Mouse (Mus musculus) neutrophil, adult 83 days (primary cell): Measurements from ENCODE around the gene Olfr1053. TPM values are rescaled to one million over a fixed set of nuclear protein-coding genes. Genes with fewer than 3 reads are reported as not detected.

Experiments used
- total RNA-seq, 2 experiments: library from RNA; stranded (reverse); gene quantifications; one replicate each; pipeline ENCODE4 v1.2.4; 2023

Olfr1053 gene
- total RNA-seq: not detected

GRCm38 (mm10) chr2:86315184-86315583 is at the start of gene Olfr1053:
TSS of gene Olfr1053 (minus strand) at chr2:86315284.

GRCm38 (mm10) chr2:86362369-86362768 is 47.3 kb upstream of the Olfr1053 start, which contains the start of gene Olfr1056:
TSS of gene Olfr1056 (minus strand) at chr2:86362469.

GRCm38 (mm10) chr2:86350184-86350583 is 35.1 kb upstream of the Olfr1053 start, which contains the start of gene Olfr1055:
TSS of gene Olfr1055 (minus strand) at chr2:86350284.

GRCm38 (mm10) chr2:86335333-86335732 is 20.2 kb upstream of the Olfr1053 start, which contains the start of gene Olfr1054:
TSS of gene Olfr1054 (minus strand) at chr2:86335433.

GRCm38 (mm10) chr2:86292155-86292554 is 22.9 kb downstream of the Olfr1053 start, which contains the start of gene Olfr1052:
TSS of gene Olfr1052 (plus strand) at chr2:86292455.

GRCm38 (mm10) chr2:86278988-86279387 is 36.1 kb downstream of the Olfr1053 start, which contains the start of gene Olfr1051:
TSS of gene Olfr1051 (minus strand) at chr2:86279088.

Other genes with a start within 250 kb of the Olfr1053 start
- not detected for gene Olfr1036, start 241.3 kb downstream of the Olfr1053 start, total RNA-seq
- gene Olfr1037, start 227.9 kb downstream of the Olfr1053 start, total RNA-seq: not detected
- not detected for gene Olfr1039, start 179.4 kb downstream of the Olfr1053 start, total RNA-seq
- gene Olfr1040, start 168.6 kb downstream of the Olfr1053 start, total RNA-seq: not detected
- not detected for gene Olfr1042, start 153.4 kb downstream of the Olfr1053 start, total RNA-seq
- not detected for gene Olfr1043, start 147.8 kb downstream of the Olfr1053 start, total RNA-seq
- gene Olfr1044, start 137.5 kb downstream of the Olfr1053 start, total RNA-seq: not detected
- gene Olfr52, start 129.6 kb downstream of the Olfr1053 start, total RNA-seq: not detected
- not detected for gene Olfr1045, start 112.3 kb downstream of the Olfr1053 start, total RNA-seq
- gene Olfr1046, start 96.0 kb downstream of the Olfr1053 start, total RNA-seq: not detected
- gene Olfr1047, start 83.9 kb downstream of the Olfr1053 start, total RNA-seq: not detected
- not detected for gene Olfr1048, start 75.0 kb downstream of the Olfr1053 start, total RNA-seq
- gene Olfr1049, start 57.0 kb downstream of the Olfr1053 start, total RNA-seq: not detected
- gene Olfr1051, start 36.2 kb downstream of the Olfr1053 start, total RNA-seq: not detected
- not detected for gene Olfr1052, start 22.8 kb downstream of the Olfr1053 start, total RNA-seq
- gene Olfr1054, start 20.1 kb upstream of the Olfr1053 start, total RNA-seq: not detected
- gene Olfr1055, start 35.0 kb upstream of the Olfr1053 start, total RNA-seq: not detected
- not detected for gene Olfr1056, start 47.2 kb upstream of the Olfr1053 start, total RNA-seq
- not detected for gene Olfr1057, start 63.1 kb upstream of the Olfr1053 start, total RNA-seq
- gene Olfr1058, start 73.3 kb upstream of the Olfr1053 start, total RNA-seq: not detected
- gene Olfr1061, start 98.8 kb upstream of the Olfr1053 start, total RNA-seq: not detected
- not detected for gene Olfr1062, start 111.5 kb upstream of the Olfr1053 start, total RNA-seq
- gene Olfr1065, start 135.3 kb upstream of the Olfr1053 start, total RNA-seq: not detected
- gene Olfr1066, start 141.0 kb upstream of the Olfr1053 start, total RNA-seq: not detected
- gene Olfr228, start 172.1 kb upstream of the Olfr1053 start, total RNA-seq: not detected
- gene Olfr1076, start 193.2 kb upstream of the Olfr1053 start, total RNA-seq: not detected
- gene Olfr1079, start 227.2 kb upstream of the Olfr1053 start, total RNA-seq: not detected
- gene Olfr1080, start 243.0 kb upstream of the Olfr1053 start, total RNA-seq: not detected